Mouse (Mus musculus): ENCODE data around the gene Uggt2. TPM values are rescaled to one million over a fixed set of nuclear protein-coding genes. Genes with fewer than 3 reads are reported as not detected.

The Uggt2 gene
- 1.0 and 1.7 TPM in 2 replicates for polyA plus RNA-seq (2015; fragmentation: Nextera tagmentation; extraction: Ambion mirVana)

DNA sequence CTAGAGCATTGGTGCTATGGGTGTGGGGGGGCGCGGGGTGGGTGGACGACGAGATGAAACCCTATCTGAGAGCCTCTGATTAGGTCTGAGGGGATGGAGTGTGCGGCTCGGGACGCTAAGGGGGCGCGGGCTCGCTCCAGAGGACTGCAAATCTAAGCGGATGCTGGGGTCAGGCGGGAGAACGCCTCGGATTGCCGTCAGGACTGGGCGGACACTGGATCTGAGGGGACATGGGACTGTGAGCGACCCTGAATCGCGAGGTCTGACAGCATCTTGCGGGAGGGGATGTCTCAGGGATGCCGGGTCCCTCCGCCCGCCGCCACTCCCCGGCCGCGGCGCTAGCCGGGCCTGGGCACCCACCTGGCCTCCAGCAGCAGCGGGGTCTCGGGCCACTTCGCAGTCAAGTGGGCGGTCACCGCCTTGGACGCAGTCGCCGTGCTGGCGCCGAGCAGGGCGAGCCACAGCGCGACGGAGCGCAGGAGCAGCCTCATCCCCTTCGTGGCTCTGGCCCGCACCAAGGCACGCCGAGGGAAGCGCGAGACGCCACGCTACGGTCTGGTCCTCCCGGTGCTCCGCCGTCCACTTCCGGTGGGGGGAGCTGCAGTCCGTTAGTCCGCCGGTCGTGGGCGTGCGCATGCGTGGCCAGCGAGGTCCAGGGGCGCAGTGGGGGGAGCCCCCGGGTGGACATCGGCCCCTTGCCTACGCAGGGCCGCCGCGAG, at the start of gene Uggt2:
TSS of gene Uggt2 (minus strand) at position 580 of the 719 bp plus-strand sequence.
- H3K27me3 ChIP-seq: peaks cover 25% of the 10 kb centered on the region
- peak; percentile 54; the same call in 1 of the 2 replicates for ATAC-seq (ENCODE audit: insufficient read depth)
- H3K9ac ChIP-seq: peak within 1 kb of the TSS; percentile 35
- under 1% methylated on average over 71 of the region's 72 CpGs for WGBS (ENCODE audit: insufficient replicate concordance)
- no peak within 1 kb of the TSS for H3K27ac ChIP-seq (replicated peaks)
- H3K36me3 ChIP-seq (replicated peaks): no peaks in the 10 kb centered on the region
- H3K4me3 ChIP-seq (replicated peaks): peak within 1 kb of the TSS; percentile 58
- H3K4me1 ChIP-seq (replicated peaks): no peaks in the 10 kb centered on the region; the same call in 1 of the 2 replicates
- peak within 1 kb of the TSS; percentile 67 for H3K4me2 ChIP-seq
- no peaks in the 10 kb centered on the region for H3K9me3 ChIP-seq (replicated peaks)

DNA sequence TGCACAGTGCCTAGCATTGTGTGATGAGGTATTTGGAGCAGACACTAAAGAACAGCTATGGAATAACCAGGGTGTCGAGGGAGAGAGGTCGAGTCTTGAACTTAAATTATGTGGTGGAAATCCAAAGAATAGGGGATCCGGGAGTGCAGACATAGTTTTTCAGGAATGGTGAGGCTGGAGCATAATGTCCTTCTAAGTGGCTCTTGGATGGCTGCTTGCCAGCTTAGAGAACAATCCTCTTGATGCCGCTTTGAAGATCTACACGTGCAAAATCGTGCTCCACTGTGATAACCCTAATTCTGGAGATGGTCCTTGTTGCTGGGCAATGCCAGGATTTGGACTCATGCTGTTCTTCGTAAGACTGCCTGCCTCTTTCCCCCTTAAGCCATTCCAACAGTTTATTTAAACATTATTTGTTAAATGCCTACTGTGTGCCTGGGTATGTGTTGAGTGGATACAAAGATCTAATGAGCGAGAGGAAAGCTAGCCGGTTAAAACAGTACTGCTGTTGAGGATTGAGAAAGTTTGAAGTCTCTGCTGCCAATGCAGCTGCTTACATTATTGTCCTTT, 40.2 kb upstream of the Uggt2 start:
- peaks cover 63% of the 10 kb centered on the region for H3K27me3 ChIP-seq
- no peak overlapping the region for H3K27ac ChIP-seq (replicated peaks)
- 35% methylated on average over 9 of the region's 9 CpGs for WGBS (ENCODE audit: insufficient replicate concordance)
- no peak for ATAC-seq (ENCODE audit: insufficient read depth)
- H3K9ac ChIP-seq: no peak overlapping the region
- peaks cover 5% of the 10 kb centered on the region; the same call in 1 of the 2 replicates for H3K4me1 ChIP-seq (replicated peaks)
- H3K9me3 ChIP-seq (replicated peaks): no peaks in the 10 kb centered on the region
- H3K36me3 ChIP-seq (replicated peaks): no peaks in the 10 kb centered on the region
- H3K4me2 ChIP-seq: no peak overlapping the region
- no peak overlapping the region for H3K4me3 ChIP-seq (replicated peaks)

GRCm38 (mm10) chr14:119138786-119139100, 39.5 kb upstream of the Uggt2 start:
- Histone ChIP-seq H3K9me3 (replicated peaks) (no peaks in the 10 kb centered on the region), H3K27ac (replicated peaks) (no peak overlapping the region), H3K9ac (no peak overlapping the region), H3K4me3 (replicated peaks) (peak overlapping the region; percentile 49), H3K36me3 (replicated peaks) (no peaks in the 10 kb centered on the region), H3K4me1 (replicated peaks) (peaks cover 5% of the 10 kb centered on the region; the same call in 1 of the 2 replicates), H3K4me2 (peak overlapping the region; percentile 66), H3K27me3 (peaks cover 67% of the 10 kb centered on the region)
- ATAC-seq (ENCODE audit: insufficient read depth): no peak
- 3% methylated on average over 20 of the region's 20 CpGs for WGBS (ENCODE audit: insufficient replicate concordance)

GRCm38 (mm10) chr14:119137906-119138785, 38.9 kb upstream of the Uggt2 start, which contains the start of gene Hs6st3:
Gene Hs6st3 (plus strand): TSS chr14:119138341.
- no peak for ATAC-seq (ENCODE audit: insufficient read depth)
- Histone ChIP-seq H3K27me3 (peaks cover 67% of the 10 kb centered on the region), H3K9me3 (replicated peaks) (no peaks in the 10 kb centered on the region), H3K9ac (no peak within 1 kb of the TSS), H3K4me1 (replicated peaks) (peaks cover 5% of the 10 kb centered on the region; the same call in 1 of the 2 replicates), H3K4me2 (peak within 1 kb of the TSS; percentile 66), H3K4me3 (replicated peaks) (peak within 1 kb of the TSS; percentile 49), H3K36me3 (replicated peaks) (no peaks in the 10 kb centered on the region), H3K27ac (replicated peaks) (no peak within 1 kb of the TSS)
- 1% methylated on average over 100 of the region's 100 CpGs for WGBS (ENCODE audit: insufficient replicate concordance)

- no peaks in the 10 kb centered on the region for H3K9me3 ChIP-seq (replicated peaks)
- H3K36me3 ChIP-seq (replicated peaks): no peaks in the 10 kb centered on the region
Measured at GRCm38 (mm10) chr14:119137512-119137905, 38.3 kb upstream of the Uggt2 start.

DNA sequence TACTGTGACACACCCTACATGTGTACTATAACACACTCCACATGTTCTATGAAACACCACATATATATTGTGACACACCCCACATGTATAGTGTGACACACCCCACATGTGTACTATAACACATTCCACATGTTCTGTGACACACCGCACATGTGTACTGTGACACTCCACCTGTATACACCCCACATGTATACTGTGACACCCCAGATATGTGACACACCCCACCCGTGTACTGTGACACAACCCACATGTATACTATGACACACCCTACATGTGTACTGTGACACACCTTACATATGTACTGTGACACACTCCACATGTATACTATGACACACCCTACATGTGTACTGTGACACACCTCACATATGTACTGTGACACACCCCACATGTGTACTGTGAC, 28.1 kb upstream of the Uggt2 start:
- no peaks in the 10 kb centered on the region for H3K27me3 ChIP-seq
- H3K36me3 ChIP-seq (replicated peaks): no peaks in the 10 kb centered on the region
- no peaks in the 10 kb centered on the region for H3K9me3 ChIP-seq (replicated peaks)
- no peak overlapping the region for H3K9ac ChIP-seq
- no peak overlapping the region for H3K4me3 ChIP-seq (replicated peaks)
- H3K27ac ChIP-seq (replicated peaks): no peak overlapping the region
- H3K4me2 ChIP-seq: no peak overlapping the region
- no peak for ATAC-seq (ENCODE audit: insufficient read depth)
- no peaks in the 10 kb centered on the region for H3K4me1 ChIP-seq (replicated peaks)
- WGBS (ENCODE audit: insufficient replicate concordance): 64% methylated on average over 2 of the region's 2 CpGs

More at GRCm38 (mm10) chr14:119137512-119137905, 38.3 kb upstream of the Uggt2 start:
- H3K4me3 ChIP-seq (replicated peaks): peak overlapping the region; percentile 49
- peaks cover 67% of the 10 kb centered on the region for H3K27me3 ChIP-seq
- under 1% methylated on average over 38 of the region's 38 CpGs for WGBS (ENCODE audit: insufficient replicate concordance)
- peak; percentile 15; the same call in 1 of the 2 replicates for ATAC-seq (ENCODE audit: insufficient read depth)
- H3K27ac ChIP-seq (replicated peaks): no peak overlapping the region
- peak overlapping the region; percentile 66 for H3K4me2 ChIP-seq
- peaks cover 5% of the 10 kb centered on the region; the same call in 1 of the 2 replicates for H3K4me1 ChIP-seq (replicated peaks)
- no peak overlapping the region for H3K9ac ChIP-seq

DNA sequence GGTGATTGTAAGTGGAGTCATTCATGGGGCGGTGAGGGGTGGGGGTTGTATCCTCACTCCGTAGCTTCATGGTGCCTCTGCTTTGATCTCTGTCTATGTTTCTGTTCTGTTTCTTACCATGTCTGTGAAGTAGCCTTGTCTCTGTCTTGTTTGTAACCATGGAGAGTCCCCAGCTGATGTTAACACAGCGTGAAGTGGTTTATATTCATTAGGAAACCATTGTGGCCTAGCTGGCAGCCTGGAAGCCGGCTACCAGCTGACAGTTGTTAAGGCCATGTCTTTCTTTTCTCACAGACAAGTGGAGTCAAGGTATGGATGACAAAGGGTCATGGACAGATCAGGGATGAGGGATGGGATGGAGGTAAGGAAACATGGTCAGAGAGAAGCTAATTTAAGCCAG, 26.6 kb upstream of the Uggt2 start:
- H3K4me2 ChIP-seq: no peak overlapping the region
- no peak for ATAC-seq (ENCODE audit: insufficient read depth)
- H3K27ac ChIP-seq (replicated peaks): no peak overlapping the region
- no peak overlapping the region for H3K4me3 ChIP-seq (replicated peaks)
- no peaks in the 10 kb centered on the region for H3K4me1 ChIP-seq (replicated peaks)
- H3K36me3 ChIP-seq (replicated peaks): no peaks in the 10 kb centered on the region
- H3K9me3 ChIP-seq (replicated peaks): no peaks in the 10 kb centered on the region
- H3K27me3 ChIP-seq: no peaks in the 10 kb centered on the region
- no peak overlapping the region for H3K9ac ChIP-seq
- WGBS (ENCODE audit: insufficient replicate concordance): 61% methylated on average over 4 of the region's 4 CpGs

GRCm38 (mm10) chr14:119124061-119124460, 24.8 kb upstream of the Uggt2 start:
- Histone ChIP-seq H3K27me3 (no peaks in the 10 kb centered on the region), H3K4me1 (replicated peaks) (no peaks in the 10 kb centered on the region), H3K9me3 (replicated peaks) (no peaks in the 10 kb centered on the region), H3K4me2 (no peak overlapping the region), H3K9ac (no peak overlapping the region), H3K36me3 (replicated peaks) (no peaks in the 10 kb centered on the region), H3K4me3 (replicated peaks) (no peak overlapping the region), H3K27ac (replicated peaks) (no peak overlapping the region)
- 24% methylated on average over 3 of the region's 3 CpGs for WGBS (ENCODE audit: insufficient replicate concordance)
- no peak for ATAC-seq (ENCODE audit: insufficient read depth)

GRCm38 (mm10) chr14:119123582-119123981, 24.4 kb upstream of the Uggt2 start:
- H3K36me3 ChIP-seq (replicated peaks): no peaks in the 10 kb centered on the region
- peak overlapping the region; percentile 23 for H3K4me2 ChIP-seq
- H3K4me3 ChIP-seq (replicated peaks): 0 out of 2 replicates have a peak overlapping the region, but pooled peaks have one; percentile 7
- no peak for ATAC-seq (ENCODE audit: insufficient read depth)
- 3% methylated on average over 12 of the region's 12 CpGs for whole genome bisulfite sequencing (ENCODE audit: insufficient replicate concordance)
- H3K27ac ChIP-seq (replicated peaks): no peak overlapping the region
- no peak overlapping the region for H3K9ac ChIP-seq
- no peaks in the 10 kb centered on the region for H3K4me1 ChIP-seq (replicated peaks)
- H3K27me3 ChIP-seq: no peaks in the 10 kb centered on the region
- H3K9me3 ChIP-seq (replicated peaks): no peaks in the 10 kb centered on the region

- 50% methylated on average over 6 of the region's 6 CpGs for WGBS (ENCODE audit: insufficient replicate concordance)
- no peak overlapping the region for H3K4me2 ChIP-seq
- H3K4me3 ChIP-seq (replicated peaks): no peak overlapping the region
- no peaks in the 10 kb centered on the region for H3K9me3 ChIP-seq (replicated peaks)
- no peak overlapping the region for H3K9ac ChIP-seq
- no peak overlapping the region for H3K27ac ChIP-seq (replicated peaks)
- H3K27me3 ChIP-seq: no peaks in the 10 kb centered on the region
- H3K36me3 ChIP-seq (replicated peaks): no peaks in the 10 kb centered on the region
- H3K4me1 ChIP-seq (replicated peaks): no peaks in the 10 kb centered on the region
- ATAC-seq (ENCODE audit: insufficient read depth): no peak
Measured at GRCm38 (mm10) chr14:119112558-119112957, 13.3 kb upstream of the Uggt2 start.

DNA sequence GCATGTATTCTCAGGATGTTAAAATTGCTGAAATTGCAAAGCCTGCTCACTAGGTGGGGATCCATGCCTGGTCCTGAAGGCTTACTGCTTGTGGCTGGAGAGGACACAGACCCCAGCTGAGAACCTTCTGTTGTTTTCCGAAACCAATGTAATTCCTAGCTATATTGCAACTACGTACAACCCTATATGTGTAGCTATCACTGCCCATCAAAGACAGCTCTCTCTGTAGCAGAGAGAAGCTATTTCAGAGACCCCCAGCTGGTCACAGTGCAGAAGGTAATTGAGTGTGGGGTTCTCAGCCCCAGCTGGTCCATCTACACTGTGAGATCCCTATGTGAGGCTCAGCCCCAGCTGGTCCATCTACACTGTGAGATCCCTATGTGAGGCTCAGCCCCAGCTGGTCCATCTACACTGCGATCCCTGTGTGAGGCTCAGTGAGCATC, 10.6 kb upstream of the Uggt2 start:
- H3K9me3 ChIP-seq (replicated peaks): no peaks in the 10 kb centered on the region
- H3K27me3 ChIP-seq: no peaks in the 10 kb centered on the region
- H3K9ac ChIP-seq: no peak overlapping the region
- ATAC-seq (ENCODE audit: insufficient read depth): no peak
- no peaks in the 10 kb centered on the region for H3K36me3 ChIP-seq (replicated peaks)
- no peaks in the 10 kb centered on the region for H3K4me1 ChIP-seq (replicated peaks)
- H3K4me2 ChIP-seq: no peak overlapping the region
- H3K4me3 ChIP-seq (replicated peaks): no peak overlapping the region
- WGBS (ENCODE audit: insufficient replicate concordance): 71% methylated on average over 3 of the region's 3 CpGs
- no peak overlapping the region for H3K27ac ChIP-seq (replicated peaks)

Data from liver, embryonic 15.5 days (tissue).